Mouse (Mus musculus) cortical plate, adult 2 months (tissue): Measurements from ENCODE around the gene Pmepa1. TPM values are rescaled to one million over a fixed set of nuclear protein-coding genes. Genes with fewer than 3 reads are reported as not detected.
A peak's percentile ranks its signal among the peaks of the same experiment; 100 is the strongest.

ENCODE experiments used
- H3K27ac ChIP-seq: fragments of 200-500 bp; 2 replicates; pipeline ENCODE4 v1.5.1; 2012; ENCODE audit warnings: low read length, control low read depth, inconsistent platforms; ENCODE audit not compliant: insufficient read depth
- H3K4me1 ChIP-seq: fragments of 200-500 bp; 2 replicates; pipeline ENCODE4 v1.6.1; 2011; ENCODE audit warnings: low read length; ENCODE audit not compliant: control insufficient read depth, insufficient read depth
- H3K4me3 ChIP-seq: fragments of 200-500 bp; 2 replicates; pipeline ENCODE4 v1.5.1; 2011; ENCODE audit warnings: mild to moderate bottlenecking, low read length, control low read depth; ENCODE audit not compliant: insufficient read depth
- CTCF ChIP-seq: fragments of 200-500 bp; IDR thresholded peaks from 2 replicates; pipeline ENCODE4 v1.5.1; 2011; ENCODE audit warnings: mild to moderate bottlenecking, control low read depth, low read length; ENCODE audit not compliant: insufficient read depth; ENCODE audit errors: extremely low read depth
- POLR2A ChIP-seq: fragments of 200-500 bp; IDR thresholded peaks from 2 replicates; pipeline ENCODE4 v1.6.1; 2011; ENCODE audit warnings: mild to moderate bottlenecking, low read length, control low read depth; ENCODE audit not compliant: insufficient read depth; ENCODE audit errors: extremely low read depth
- polyA plus RNA-seq: library from polyadenylated mRNA; depleted of rRNA; stranded (reverse); fragments of >200 nt; gene quantifications from 2 replicates; pipeline ENCODE4 v1.2.3, GENCODE M21; 2012

The Pmepa1 gene
- polyA plus RNA-seq, 1 experiment = 42.3 TPM

DNA sequence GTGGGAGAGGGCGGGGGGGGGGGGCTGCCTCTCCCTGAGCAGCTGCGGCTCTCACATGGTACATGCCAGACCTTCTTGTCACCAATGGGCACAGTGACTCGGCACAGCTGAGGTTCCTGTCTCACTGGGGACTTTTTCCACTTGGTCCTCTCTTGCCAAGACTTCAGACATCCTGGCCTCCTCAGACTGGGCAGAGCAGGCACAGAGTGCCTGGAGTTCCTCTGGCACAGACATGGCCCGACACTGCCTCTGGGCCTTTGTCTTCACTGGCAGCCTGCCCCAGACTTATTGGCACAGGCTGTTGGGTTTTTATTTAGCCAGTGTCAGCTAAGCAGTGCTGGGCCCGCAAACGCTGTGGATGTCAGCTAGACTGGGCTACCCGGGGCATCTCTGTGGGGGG is 18.7 kb downstream of the Pmepa1 start:
- H3K4me1 ChIP-seq = peaks cover 6% of the 10 kb centered on the region; the same call in 1 of the 2 replicates
- no peak for TF ChIP-seq POLR2A
- TF ChIP-seq CTCF = no peak

DNA sequence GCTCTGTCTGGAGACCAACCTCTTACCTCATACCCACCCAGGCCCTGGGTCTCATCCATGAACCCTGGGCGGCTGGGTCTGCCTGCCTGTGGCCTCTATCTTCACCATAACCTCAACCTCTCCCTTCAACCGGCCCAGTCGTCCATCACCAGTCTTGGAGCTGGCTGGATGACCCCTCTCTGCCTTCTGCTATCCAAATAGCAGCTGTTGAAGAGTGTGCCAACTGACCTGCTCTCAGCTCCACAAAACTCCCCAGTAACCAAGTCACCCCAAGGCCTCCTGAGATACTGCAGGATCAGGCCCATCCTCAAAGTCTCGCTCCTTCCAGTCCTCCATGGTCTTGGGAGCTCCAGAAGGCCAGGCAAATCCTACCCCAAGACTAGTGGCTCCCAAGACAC is 19.8 kb downstream of the Pmepa1 start:
- H3K4me3 ChIP-seq = no peak overlapping the region
- H3K4me1 ChIP-seq = peaks cover 13% of the 10 kb centered on the region
- no peak for TF ChIP-seq POLR2A
- TF ChIP-seq CTCF = no peak
- H3K27ac ChIP-seq = no peak overlapping the region

More for the DNA sequence above, 18.7 kb downstream of the Pmepa1 start:
- Histone ChIP-seq H3K4me3 (no peak overlapping the region), H3K27ac (no peak overlapping the region)

DNA sequence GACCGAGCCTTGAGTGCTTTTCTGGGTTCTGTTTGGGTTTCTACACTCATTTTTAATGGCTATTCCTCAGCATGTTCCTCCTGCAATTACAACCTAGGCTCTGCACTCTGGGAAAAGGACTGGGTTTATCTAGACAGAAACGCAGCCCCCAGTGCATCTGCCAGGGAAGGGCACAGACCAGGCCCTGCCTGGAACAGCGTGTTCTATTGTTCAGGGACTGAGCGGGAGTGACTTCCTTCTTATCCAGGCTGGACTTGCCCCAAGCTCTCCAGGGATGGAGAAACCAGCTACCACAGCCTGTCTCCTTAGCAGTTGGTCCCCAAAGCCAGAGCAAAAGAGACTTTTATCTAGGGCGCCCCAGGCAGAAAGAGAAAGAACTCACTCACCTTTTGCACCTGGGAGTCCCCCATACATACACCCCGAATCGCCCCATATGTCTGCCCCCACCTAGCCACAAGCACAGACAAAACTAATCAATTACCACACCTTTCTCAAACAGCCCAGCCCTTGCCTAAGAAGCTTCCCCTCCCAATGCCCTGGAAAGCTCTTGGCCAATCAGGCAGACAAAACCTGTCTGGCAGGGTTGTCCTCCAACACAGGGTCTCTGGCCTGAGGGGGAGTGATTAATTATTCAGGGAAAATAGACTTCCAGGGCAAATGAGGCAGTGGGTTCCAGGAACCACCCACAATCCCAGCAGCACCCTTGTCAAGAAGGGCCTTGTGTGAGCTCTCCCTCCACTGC is 20.4 kb downstream of the Pmepa1 start:
- Histone ChIP-seq H3K4me1 (peaks cover 19% of the 10 kb centered on the region), H3K27ac (no peak overlapping the region), H3K4me3 (no peak overlapping the region)
- no peak for TF ChIP-seq POLR2A
- no peak for TF ChIP-seq CTCF

DNA sequence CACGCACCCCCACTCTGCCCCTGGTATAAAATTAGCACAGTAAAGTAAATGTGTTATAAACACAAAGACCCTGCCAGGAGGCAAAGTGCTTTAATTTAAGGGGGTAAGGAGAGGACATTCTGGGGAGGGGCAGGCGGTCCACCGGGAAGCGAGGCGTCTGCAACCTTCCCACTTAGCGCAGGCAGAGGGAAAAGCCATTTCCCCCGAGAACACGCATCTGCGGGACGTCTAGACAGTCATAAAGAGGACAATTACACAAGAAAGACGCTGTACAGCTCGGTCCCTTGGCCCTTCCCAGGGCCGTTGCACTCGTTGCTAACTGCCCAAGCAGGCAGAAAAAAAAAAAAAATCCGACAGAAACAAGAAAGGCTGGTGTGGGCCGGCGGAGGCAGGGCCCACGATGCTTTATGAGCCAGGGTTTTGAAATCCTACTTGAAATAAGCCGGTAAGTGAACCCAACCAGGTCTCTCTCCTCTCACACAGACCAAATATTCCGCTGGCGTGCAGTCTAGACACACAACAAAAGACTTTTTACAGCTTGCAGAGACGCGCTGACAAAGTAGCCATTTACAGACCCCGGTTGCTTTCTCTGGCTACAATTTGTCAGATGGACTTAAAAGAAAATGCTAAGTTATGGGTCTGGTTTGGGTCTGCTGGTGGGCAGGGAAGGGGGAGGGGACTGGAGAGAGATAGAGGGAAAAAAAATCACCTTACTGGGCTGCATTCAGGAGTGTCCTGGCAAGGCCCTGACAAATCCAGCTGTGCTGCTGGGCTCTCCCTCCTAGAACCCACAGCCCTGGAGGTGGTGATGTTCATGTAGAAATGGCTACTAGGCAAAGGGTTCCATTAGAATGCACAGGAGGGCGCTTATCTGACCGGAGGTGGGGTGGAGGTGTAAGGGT is 22.3 kb downstream of the Pmepa1 start:
- Histone ChIP-seq H3K4me1 (peaks cover 24% of the 10 kb centered on the region), H3K4me3 (no peak overlapping the region), H3K27ac (no peak overlapping the region)
- TF ChIP-seq POLR2A (no peak), CTCF (no peak)

DNA sequence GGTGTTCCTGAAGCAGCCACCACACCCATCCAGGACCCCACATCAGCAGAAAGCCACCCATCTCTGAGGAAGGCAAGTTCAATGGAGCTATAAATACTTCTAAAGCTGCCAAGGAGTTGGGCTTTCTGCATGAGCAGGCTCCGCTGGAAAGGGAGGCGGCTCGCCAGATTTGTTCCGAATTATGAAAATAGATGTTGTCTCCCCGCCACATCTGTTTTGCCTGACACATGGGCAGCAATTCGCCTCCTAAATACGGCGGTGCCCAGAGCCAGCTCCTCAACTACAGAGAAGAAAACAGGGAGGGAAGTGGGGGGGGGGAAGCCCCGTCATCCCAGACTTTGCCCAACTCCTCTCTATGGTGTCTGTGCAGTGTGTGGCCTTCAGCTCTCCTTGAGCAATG is 24.7 kb downstream of the Pmepa1 start:
- H3K27ac ChIP-seq = no peak overlapping the region
- H3K4me3 ChIP-seq = no peak overlapping the region
- peaks cover 26% of the 10 kb centered on the region for H3K4me1 ChIP-seq
- no peak for TF ChIP-seq CTCF
- no peak for TF ChIP-seq POLR2A

DNA sequence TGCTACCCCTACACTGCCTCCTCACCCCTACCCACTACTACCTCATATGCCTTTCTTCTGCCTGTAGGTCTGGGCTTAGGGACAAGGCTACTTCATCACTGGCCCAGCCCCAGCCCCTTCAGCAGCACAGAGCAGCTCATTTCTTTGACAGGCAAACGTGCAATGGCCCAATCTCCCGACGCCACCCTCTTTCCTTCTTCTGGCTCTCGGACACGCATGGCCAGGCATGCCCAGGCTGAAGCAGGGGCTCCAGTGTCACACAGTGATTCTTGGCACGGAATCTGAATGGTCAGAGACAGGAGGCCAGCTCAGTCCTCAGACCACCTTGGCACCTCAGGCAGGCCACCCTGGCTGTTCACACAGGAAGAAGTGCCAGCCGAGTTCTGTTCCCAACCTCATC is 25.2 kb downstream of the Pmepa1 start:
- H3K4me1 ChIP-seq = peaks cover 26% of the 10 kb centered on the region
- no peak overlapping the region for H3K4me3 ChIP-seq
- TF ChIP-seq POLR2A (no peak), CTCF (no peak)
- no peak overlapping the region for H3K27ac ChIP-seq

DNA sequence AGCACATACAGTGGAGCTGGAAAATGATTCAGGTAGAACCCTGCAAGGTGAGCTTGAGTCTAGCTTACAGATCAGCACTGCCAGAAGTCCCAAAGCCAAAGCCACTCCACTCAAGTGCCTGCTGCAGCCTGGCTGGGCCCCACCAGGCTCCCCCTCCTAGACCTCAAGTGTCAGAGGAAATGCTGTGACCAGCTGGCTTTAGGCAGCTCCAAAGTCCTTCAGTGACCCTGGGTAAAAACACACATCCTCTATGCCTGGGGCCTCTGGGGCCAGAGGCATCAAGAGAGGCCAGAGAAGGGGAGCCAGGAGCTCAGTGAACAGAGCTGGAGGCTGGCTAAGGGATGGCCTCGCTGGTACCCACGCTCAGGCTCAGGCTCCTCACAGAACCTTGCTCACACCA is 25.9 kb downstream of the Pmepa1 start:
- peaks cover 28% of the 10 kb centered on the region for H3K4me1 ChIP-seq

DNA sequence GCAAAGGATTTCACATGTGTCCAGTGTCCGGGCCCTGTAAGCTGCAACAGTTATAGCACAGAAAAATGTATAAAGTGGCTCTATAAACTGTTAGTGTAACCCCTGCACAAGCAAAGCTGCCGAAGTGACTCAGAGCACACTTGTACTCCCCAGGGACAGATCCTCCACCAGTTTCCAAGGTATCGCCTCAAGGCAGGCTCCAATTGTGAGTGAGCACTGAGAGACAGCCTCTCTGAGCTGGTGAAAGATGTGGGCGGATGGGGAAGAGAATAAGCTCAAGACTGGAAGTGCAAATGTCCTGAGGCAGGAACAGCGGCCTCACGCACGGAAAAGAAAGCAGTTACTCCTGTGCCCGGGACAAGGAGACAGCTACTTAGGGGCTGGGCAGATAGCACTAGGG is 26.4 kb downstream of the Pmepa1 start:
- Histone ChIP-seq H3K27ac (no peak overlapping the region), H3K4me3 (no peak overlapping the region), H3K4me1 (peaks cover 25% of the 10 kb centered on the region)
- TF ChIP-seq POLR2A = no peak
- no peak for TF ChIP-seq CTCF

More for the DNA sequence above, 25.9 kb downstream of the Pmepa1 start:
- Histone ChIP-seq H3K4me3 (no peak overlapping the region), H3K27ac (no peak overlapping the region)
- no peak for TF ChIP-seq POLR2A
- TF ChIP-seq CTCF = no peak

DNA sequence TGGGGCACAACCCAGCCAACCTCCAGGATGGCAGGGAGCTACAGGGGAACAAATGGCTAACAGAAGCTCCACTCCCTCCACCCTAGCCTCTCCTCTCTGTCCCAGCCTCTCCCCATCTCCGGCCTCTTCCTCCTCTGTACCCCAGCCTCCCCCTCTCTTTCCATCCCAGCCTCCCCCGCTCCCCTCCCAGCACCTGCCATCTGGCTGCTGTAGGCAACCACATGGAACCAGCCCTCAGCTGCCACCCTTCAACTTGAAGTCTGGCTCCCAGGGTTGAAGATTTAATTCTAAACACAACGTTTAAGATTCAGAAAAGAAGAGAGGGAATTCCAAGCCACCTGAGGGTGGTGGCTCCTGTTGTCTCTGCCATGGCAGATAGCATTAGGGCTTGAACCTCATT is 26.9 kb downstream of the Pmepa1 start:
- Histone ChIP-seq H3K4me1 (peaks cover 24% of the 10 kb centered on the region), H3K27ac (peak overlapping the region; percentile 61; the same call in 1 of the 2 replicates), H3K4me3 (no peak overlapping the region)
- TF ChIP-seq POLR2A = no peak

DNA sequence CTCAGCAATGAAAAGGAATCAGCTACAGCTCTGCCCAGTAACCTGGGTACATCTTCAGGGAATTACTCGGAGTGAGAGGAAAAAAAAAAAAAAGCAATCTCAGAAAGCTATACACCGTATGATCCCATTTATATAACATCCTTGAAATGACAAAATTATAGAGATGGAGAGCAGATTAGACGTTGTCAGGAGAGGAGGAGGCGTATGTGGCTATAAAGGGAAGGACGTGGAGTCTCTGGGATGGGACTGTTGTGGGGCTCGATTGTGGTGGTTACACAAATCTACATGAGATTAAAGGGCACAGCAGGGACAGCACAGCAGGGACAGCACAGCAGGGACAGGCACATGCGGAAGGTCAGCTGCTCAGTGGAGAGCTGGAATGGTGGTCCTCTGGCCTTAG is 27.5 kb downstream of the Pmepa1 start:
- peaks cover 24% of the 10 kb centered on the region for H3K4me1 ChIP-seq
- TF ChIP-seq CTCF (no peak), POLR2A (no peak)

More for the DNA sequence above, 27.5 kb downstream of the Pmepa1 start:
- Histone ChIP-seq H3K27ac (peak overlapping the region; percentile 61; the same call in 1 of the 2 replicates), H3K4me3 (no peak overlapping the region)
